Mouse (Mus musculus): ENCODE data around the gene Mdm2. TPM values are rescaled to one million over a fixed set of nuclear protein-coding genes. Genes with fewer than 3 reads are reported as not detected.

Gene Mdm2
- polyA plus RNA-seq, 1 experiment from 2014 or later: 63.1 TPM

DNA sequence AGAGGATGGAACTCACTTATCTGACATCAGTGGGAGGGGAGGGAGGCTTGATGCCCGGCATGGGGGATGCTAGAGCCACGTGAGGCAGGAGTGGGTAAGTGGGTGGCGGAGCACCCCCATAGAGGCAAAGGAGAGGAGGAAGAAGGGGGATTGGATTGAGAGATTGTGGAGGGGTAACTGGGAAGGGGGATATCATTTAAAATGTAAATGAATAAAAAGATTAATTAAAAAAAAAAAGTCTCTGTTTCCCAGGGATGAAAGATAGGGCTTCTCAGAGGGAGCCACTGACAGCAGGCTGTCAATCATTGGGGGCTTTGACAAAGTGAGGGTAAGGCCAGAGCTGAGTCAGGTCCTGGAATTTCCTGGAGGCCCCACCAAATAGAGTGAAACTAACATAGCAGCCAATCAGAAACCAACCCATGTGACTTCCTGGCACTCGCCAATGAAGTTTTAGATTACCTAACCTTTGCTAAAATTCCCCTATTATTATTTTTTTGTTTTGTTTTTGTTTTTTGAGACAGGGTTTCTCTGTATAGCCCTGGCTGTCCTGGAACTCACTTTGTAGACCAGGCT, 4.5 kb upstream of the Mdm2 start:
- ATAC-seq (ENCODE audit: insufficient number of reproducible peaks, low FRiP score, low TSS enrichment, low read depth): no peak
- Histone ChIP-seq H3K9me3 (ENCODE audit: control insufficient read depth, low read length) (no peaks in the 10 kb centered on the region), H3K4me2 (ENCODE audit: low read depth, severe bottlenecking) (no peak overlapping the region), H3K27ac (replicated peaks; ENCODE audit: low read depth, low read length) (no peak overlapping the region), H3K9ac (ENCODE audit: low read length) (no peak overlapping the region), H3K4me1 (ENCODE audit: control insufficient read depth, insufficient read depth, low read length) (no peaks in the 10 kb centered on the region), H3K4me3 (ENCODE audit: low read depth, low read length) (no peak overlapping the region), H3K36me3 (ENCODE audit: control insufficient read depth, insufficient read depth, low read length) (no peaks in the 10 kb centered on the region), H3K27me3 (ENCODE audit: control insufficient read depth, insufficient read depth, low read length) (no peaks in the 10 kb centered on the region)
- DNase-seq (ENCODE audit: low spot score): no peak
- WGBS: 78% methylated on average over 4 of the region's 4 CpGs

DNA sequence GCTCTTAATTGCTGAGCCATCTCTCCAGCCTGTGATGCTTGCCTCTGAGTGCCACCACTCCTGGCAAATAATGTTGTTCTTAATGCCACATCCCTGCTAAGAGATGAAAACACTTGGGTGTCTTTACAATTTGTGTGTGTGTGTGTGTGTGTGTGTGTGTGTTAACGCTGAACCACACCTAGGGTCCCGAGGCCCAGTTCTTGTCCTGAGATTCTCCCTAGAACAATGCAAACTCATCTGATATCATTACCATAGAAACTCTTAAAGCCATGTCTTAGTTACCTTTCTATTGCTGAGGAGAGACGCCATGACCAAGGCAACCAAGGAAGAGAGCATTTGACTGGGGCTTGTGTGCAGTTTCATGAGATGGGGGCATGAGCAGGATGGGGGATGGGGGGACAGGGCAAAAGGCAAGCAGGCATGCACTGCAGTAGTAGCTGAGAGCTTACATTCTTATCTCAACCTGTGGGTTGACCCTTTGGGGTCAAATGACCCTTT, 3.5 kb upstream of the Mdm2 start:
- Histone ChIP-seq H3K4me3 (ENCODE audit: low read depth, low read length) (no peak overlapping the region), H3K4me2 (ENCODE audit: low read depth, severe bottlenecking) (no peak overlapping the region), H3K9me3 (ENCODE audit: control insufficient read depth, low read length) (no peaks in the 10 kb centered on the region), H3K36me3 (ENCODE audit: control insufficient read depth, insufficient read depth, low read length) (no peaks in the 10 kb centered on the region), H3K4me1 (ENCODE audit: control insufficient read depth, insufficient read depth, low read length) (peaks cover 4% of the 10 kb centered on the region; the same call in 1 of the 2 replicates), H3K9ac (ENCODE audit: low read length) (no peak overlapping the region), H3K27me3 (ENCODE audit: control insufficient read depth, insufficient read depth, low read length) (no peaks in the 10 kb centered on the region), H3K27ac (replicated peaks; ENCODE audit: low read depth, low read length) (no peak overlapping the region)
- 85% methylated on average over 3 of the region's 3 CpGs for WGBS
- ATAC-seq (ENCODE audit: insufficient number of reproducible peaks, low FRiP score, low TSS enrichment, low read depth): no peak
- no peak for DNase-seq (ENCODE audit: low spot score)

DNA sequence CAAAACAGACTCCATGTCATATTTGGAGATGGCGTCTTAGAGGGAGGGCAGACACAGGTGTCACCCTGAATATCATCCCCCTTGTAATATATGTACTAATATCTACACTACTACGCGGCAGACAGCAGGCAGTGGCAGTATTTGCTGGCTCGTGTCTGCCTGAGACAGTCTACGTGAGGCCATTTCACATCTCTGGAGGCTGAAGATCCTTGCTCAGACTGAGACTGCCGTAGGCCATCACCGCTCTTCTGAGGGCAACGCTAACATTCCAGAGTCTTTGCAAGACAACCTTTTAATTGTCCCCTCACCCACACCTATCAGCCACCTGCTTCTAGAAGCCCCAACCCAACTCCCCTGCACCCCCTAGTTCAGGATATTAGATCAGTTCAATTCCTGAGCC, 2.9 kb upstream of the Mdm2 start:
- Histone ChIP-seq H3K4me1 (ENCODE audit: control insufficient read depth, insufficient read depth, low read length) (peaks cover 4% of the 10 kb centered on the region; the same call in 1 of the 2 replicates), H3K9me3 (ENCODE audit: control insufficient read depth, low read length) (no peaks in the 10 kb centered on the region), H3K9ac (ENCODE audit: low read length) (no peak overlapping the region), H3K36me3 (ENCODE audit: control insufficient read depth, insufficient read depth, low read length) (no peaks in the 10 kb centered on the region), H3K4me3 (ENCODE audit: low read depth, low read length) (no peak overlapping the region), H3K4me2 (ENCODE audit: low read depth, severe bottlenecking) (no peak overlapping the region), H3K27ac (replicated peaks; ENCODE audit: low read depth, low read length) (no peak overlapping the region), H3K27me3 (ENCODE audit: control insufficient read depth, insufficient read depth, low read length) (no peaks in the 10 kb centered on the region)
- WGBS: 96% methylated on average over 8 of the region's 8 CpGs
- ATAC-seq (ENCODE audit: insufficient number of reproducible peaks, low FRiP score, low TSS enrichment, low read depth) (no peak), DNase-seq (ENCODE audit: low spot score) (no peak)

DNA sequence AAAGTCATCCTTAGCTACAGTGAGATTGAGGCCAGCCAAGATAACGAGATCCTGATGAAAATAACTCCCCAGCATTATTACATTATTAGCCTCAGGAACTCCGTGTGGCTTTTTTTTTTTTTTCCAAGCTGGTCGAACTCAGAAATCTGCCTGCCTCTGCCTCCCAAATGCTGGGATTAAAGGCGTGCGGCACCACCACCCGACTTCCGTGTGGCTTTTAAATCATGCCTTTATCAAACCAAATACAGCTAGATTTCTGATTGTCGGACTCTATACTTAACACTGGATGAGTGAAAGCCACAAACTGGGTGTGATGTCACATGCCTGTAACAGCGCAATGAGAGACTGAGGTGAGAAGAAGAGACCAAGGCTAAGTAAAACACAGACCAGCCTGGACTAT, 2.3 kb upstream of the Mdm2 start:
- no peak for DNase-seq (ENCODE audit: low spot score)
- Histone ChIP-seq H3K4me2 (ENCODE audit: low read depth, severe bottlenecking) (no peak overlapping the region), H3K4me1 (ENCODE audit: control insufficient read depth, insufficient read depth, low read length) (peaks cover 4% of the 10 kb centered on the region; the same call in 1 of the 2 replicates), H3K9me3 (ENCODE audit: control insufficient read depth, low read length) (no peaks in the 10 kb centered on the region), H3K27ac (replicated peaks; ENCODE audit: low read depth, low read length) (no peak overlapping the region), H3K4me3 (ENCODE audit: low read depth, low read length) (no peak overlapping the region), H3K36me3 (ENCODE audit: control insufficient read depth, insufficient read depth, low read length) (no peaks in the 10 kb centered on the region), H3K9ac (ENCODE audit: low read length) (no peak overlapping the region), H3K27me3 (ENCODE audit: control insufficient read depth, insufficient read depth, low read length) (no peaks in the 10 kb centered on the region)
- no peak for ATAC-seq (ENCODE audit: insufficient number of reproducible peaks, low FRiP score, low TSS enrichment, low read depth)
- 89% methylated on average over 9 of the region's 9 CpGs for WGBS

DNA sequence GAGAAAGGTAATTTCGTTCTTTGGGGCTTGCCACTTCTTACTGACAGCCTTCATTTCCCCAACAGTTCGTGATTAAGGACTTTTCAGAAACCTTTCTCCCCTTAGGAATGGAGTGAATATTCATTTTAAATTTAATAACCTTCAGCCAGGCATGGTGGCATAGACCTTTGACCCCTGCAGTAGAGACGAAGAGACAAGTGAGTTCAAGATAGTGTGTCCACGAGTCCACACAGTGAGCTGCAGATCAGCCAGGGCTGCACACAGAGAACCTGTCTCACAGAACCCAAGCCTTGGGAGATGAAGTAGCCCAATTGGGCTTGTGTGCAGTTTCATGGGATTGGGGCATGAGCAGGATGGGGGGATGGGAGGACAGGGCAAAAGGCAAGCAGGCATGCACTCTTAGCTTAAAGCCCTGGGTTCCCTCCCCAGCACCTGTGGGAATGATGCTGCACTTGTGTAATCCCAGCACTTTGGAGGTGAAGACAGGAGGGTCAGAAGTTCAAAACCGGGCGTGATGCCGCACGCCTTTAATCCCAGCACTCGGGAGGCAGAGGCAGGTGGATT, 1.7 kb upstream of the Mdm2 start:
- no peak for DNase-seq (ENCODE audit: low spot score)
- H3K27ac ChIP-seq (replicated peaks; ENCODE audit: low read depth, low read length): no peak overlapping the region
- 88% methylated on average over 9 of the region's 9 CpGs for WGBS
- H3K9me3 ChIP-seq (ENCODE audit: control insufficient read depth, low read length): no peaks in the 10 kb centered on the region
- H3K4me3 ChIP-seq (ENCODE audit: low read depth, low read length): no peak overlapping the region
- peaks cover 4% of the 10 kb centered on the region; the same call in 1 of the 2 replicates for H3K4me1 ChIP-seq (ENCODE audit: control insufficient read depth, insufficient read depth, low read length)
- no peaks in the 10 kb centered on the region for H3K27me3 ChIP-seq (ENCODE audit: control insufficient read depth, insufficient read depth, low read length)
- no peak overlapping the region for H3K4me2 ChIP-seq (ENCODE audit: low read depth, severe bottlenecking)
- no peak overlapping the region for H3K9ac ChIP-seq (ENCODE audit: low read length)
- peaks cover under 1% of the 10 kb centered on the region; the same call in 1 of the 2 replicates for H3K36me3 ChIP-seq (ENCODE audit: control insufficient read depth, insufficient read depth, low read length)
- no peak for ATAC-seq (ENCODE audit: insufficient number of reproducible peaks, low FRiP score, low TSS enrichment, low read depth)

DNA sequence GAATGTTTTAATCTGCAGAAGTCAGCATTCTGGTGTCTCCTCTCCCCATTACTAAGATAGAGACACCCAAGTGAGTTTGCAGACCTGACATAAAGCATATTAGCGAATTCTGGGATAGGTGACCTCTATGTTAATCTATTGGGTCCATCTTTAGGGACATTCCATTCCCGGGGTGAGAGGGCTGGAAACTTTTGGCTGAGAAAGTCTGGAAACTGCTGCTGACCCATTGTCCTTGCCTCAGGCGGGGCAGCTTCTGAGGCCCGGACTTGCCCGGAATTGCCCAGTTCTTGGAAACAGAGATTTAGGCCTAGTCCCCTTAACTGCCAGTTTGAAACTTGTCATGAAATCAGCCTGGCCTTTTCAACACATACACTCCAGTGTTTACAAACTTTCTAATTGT, 850 bp upstream of the Mdm2 start:
- no peaks in the 10 kb centered on the region for H3K27me3 ChIP-seq (ENCODE audit: control insufficient read depth, insufficient read depth, low read length)
- peak overlapping the region; percentile 57; the same call in 1 of the 2 replicates for H3K4me2 ChIP-seq (ENCODE audit: low read depth, severe bottlenecking)
- peaks cover 4% of the 10 kb centered on the region; the same call in 1 of the 2 replicates for H3K4me1 ChIP-seq (ENCODE audit: control insufficient read depth, insufficient read depth, low read length)
- no peak overlapping the region for H3K27ac ChIP-seq (replicated peaks; ENCODE audit: low read depth, low read length)
- H3K4me3 ChIP-seq (ENCODE audit: low read depth, low read length): peak overlapping the region; percentile 88
- DNase-seq (ENCODE audit: low spot score) (no peak), ATAC-seq (ENCODE audit: insufficient number of reproducible peaks, low FRiP score, low TSS enrichment, low read depth) (no peak)
- WGBS: 73% methylated on average over 5 of the region's 5 CpGs
- H3K36me3 ChIP-seq (ENCODE audit: control insufficient read depth, insufficient read depth, low read length): peaks cover 8% of the 10 kb centered on the region
- no peaks in the 10 kb centered on the region for H3K9me3 ChIP-seq (ENCODE audit: control insufficient read depth, low read length)
- H3K9ac ChIP-seq (ENCODE audit: low read length): no peak overlapping the region

DNA sequence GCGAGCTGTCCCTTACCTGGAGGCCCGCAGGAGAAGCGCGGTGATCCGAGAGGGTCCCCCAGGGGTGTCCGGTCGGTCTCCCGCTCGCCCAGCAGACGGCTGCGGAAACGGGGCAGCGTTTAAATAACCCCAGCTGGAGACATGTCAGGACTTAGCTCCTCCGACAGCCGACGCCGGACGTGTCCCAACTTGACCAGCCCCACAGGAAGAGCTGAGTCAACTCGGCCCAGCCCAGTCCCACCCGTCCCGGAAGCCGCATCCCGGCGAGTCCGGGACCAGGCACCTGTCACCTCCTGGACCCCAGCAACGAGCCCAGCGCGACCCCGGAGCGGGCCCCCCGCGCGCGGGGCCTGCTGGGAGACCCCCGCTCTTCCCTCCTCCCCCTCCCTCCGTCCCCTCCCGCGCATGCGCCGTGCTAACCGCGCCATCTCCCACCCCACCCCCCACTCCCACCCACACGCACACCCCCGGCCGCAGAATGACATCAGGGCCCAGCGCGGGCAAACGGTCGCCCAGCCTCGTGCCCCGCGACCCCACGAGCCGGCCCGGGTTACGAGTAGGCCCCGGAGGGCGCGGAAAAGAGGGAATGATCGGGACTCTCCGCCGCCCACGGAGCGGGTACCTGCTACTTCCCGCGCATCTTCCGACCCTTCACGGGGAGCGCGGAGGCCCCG, 491 bp downstream of the Mdm2 start:
- H3K4me3 ChIP-seq (ENCODE audit: low read depth, low read length): peak overlapping the region; percentile 88
- H3K27ac ChIP-seq (replicated peaks; ENCODE audit: low read depth, low read length): peak overlapping the region; percentile 95
- peak overlapping the region; percentile 67 for H3K4me2 ChIP-seq (ENCODE audit: low read depth, severe bottlenecking)
- peak; percentile 78 for ATAC-seq (ENCODE audit: insufficient number of reproducible peaks, low FRiP score, low TSS enrichment, low read depth)
- no peaks in the 10 kb centered on the region for H3K9me3 ChIP-seq (ENCODE audit: control insufficient read depth, low read length)
- WGBS: under 1% methylated on average over 69 of the region's 71 CpGs
- peaks cover 13% of the 10 kb centered on the region for H3K36me3 ChIP-seq (ENCODE audit: control insufficient read depth, insufficient read depth, low read length)
- DNase-seq (ENCODE audit: low spot score): peak; percentile 88
- no peaks in the 10 kb centered on the region for H3K27me3 ChIP-seq (ENCODE audit: control insufficient read depth, insufficient read depth, low read length)
- H3K4me1 ChIP-seq (ENCODE audit: control insufficient read depth, insufficient read depth, low read length): peaks cover 4% of the 10 kb centered on the region; the same call in 1 of the 2 replicates
- H3K9ac ChIP-seq (ENCODE audit: low read length): peak overlapping the region; percentile 100

DNA sequence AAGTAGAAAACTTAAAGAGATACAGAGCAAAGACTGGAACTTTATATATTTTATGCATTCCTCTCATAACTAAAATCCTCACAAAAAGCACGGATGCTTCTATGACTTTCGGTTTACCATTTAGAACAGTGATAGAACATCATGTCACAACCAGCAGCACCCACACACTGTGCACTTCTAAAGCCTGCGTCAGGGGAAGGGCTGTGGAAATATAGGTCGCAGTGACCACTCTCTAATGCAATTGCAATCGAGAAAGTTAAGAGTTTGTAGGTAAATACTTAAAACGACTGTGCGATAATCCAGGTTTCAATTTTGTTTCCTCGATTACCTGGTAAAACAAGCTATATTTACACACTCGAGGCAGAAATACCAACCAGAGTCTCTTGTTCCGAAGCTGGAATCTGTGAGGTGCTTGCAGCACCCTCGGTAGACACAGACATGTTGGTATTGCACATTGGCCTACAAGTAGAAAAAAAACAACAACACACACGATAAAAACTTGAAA, 1.2 kb downstream of the Mdm2 start:
- H3K9ac ChIP-seq (ENCODE audit: low read length): peak overlapping the region; percentile 100
- WGBS: 58% methylated on average over 12 of the region's 12 CpGs
- ATAC-seq (ENCODE audit: insufficient number of reproducible peaks, low FRiP score, low TSS enrichment, low read depth) (no peak), DNase-seq (ENCODE audit: low spot score) (no peak)
- H3K4me1 ChIP-seq (ENCODE audit: control insufficient read depth, insufficient read depth, low read length): peaks cover 4% of the 10 kb centered on the region; the same call in 1 of the 2 replicates
- H3K36me3 ChIP-seq (ENCODE audit: control insufficient read depth, insufficient read depth, low read length): peaks cover 17% of the 10 kb centered on the region
- H3K27ac ChIP-seq (replicated peaks; ENCODE audit: low read depth, low read length): no peak overlapping the region
- peak overlapping the region; percentile 88 for H3K4me3 ChIP-seq (ENCODE audit: low read depth, low read length)
- peak overlapping the region; percentile 67 for H3K4me2 ChIP-seq (ENCODE audit: low read depth, severe bottlenecking)
- H3K27me3 ChIP-seq (ENCODE audit: control insufficient read depth, insufficient read depth, low read length): no peaks in the 10 kb centered on the region
- no peaks in the 10 kb centered on the region for H3K9me3 ChIP-seq (ENCODE audit: control insufficient read depth, low read length)
